Mouse (Mus musculus) heart, adult 11 months (tissue): ENCODE measurements around the gene Zfyve26.

ENCODE experiments used
- DNase-seq: peaks from one replicate; pipeline ENCODE4 v3.0.0; 2022

Gene Zfyve26

DNA sequence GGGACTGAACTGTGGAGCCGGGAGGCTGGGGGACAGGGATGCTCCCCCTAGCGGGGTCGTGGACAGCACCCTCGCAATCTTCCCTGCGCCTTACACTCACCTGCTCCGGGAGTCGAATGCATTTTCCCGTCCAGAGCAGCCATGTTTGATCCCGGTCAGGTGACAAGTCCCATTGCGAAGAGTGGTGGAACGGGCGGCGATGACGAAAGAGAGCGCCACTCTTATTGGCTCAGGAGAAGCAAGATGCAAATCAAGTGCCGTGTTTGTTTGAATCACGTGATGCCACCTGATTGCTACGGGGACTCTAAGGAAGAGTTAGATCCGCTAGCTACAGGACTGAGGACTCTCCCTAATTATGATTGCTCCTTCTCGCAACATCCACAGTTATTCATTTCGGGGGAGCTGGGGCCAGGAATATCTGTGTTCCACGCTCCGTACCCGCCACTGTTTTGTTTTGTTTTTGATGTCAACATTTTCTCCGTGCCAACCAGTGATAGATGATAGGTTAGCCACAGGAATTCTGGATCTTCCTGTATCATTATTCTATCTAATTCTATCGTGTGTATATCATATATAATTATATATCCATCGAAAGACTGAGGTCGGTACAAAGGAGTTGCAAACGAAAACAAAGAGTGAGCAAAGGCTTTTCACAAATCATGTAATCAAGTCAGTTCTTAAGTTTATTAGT lies at the start of gene Zfyve26:
Gene Zfyve26 (minus strand): TSS at position 179 of the 691 bp plus-strand sequence.
- peak; percentile 100 for DNase-seq

DNA sequence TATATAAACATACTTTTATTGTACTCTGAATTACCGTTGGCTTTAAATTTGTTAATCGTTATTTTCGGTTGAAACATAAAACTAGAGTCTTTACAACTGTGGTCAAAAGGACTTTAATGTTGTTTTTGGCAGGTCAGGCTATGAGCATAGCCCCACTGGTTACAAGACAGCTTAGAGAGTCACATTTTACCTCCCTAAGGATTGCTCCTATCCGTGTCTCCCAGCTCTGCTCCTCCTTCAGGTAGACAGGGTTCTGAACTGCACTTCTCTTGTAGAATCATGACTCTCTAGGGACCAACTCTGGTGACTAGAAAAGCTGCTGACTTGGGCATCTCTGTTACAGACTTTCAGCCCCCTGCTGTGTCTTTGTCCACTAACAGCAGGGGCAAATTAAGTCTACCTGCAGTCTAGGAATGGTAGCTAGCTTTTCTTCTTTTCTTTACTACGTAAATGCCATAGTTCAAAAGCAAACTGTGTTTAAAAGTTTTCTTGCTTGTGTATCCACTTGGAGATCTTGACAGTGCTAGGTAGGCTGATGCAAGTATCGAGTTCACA lies 45.3 kb upstream of the Zfyve26 start:
- DNase-seq = peak; percentile 74

DNA sequence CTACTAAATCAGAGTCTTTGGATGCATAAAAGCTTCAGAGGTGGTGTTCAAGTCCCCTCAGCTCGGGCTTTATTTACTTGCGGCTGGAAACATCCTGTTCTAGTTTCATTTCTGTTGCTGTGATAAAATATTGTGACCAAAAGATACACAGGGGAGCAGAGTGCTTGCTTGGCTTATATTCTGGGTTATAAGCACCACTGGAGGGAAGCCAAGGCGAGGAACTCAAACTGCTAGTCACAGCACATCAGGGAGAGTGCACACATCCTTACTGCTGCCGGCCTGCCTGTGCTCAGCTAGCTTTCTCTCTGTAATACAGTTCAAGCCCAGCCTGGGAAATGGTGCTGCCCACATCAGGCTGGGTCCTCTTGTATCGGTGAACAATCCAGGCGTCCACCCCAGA lies 44.4 kb upstream of the Zfyve26 start:
- peak; percentile 92 for DNase-seq

DNA sequence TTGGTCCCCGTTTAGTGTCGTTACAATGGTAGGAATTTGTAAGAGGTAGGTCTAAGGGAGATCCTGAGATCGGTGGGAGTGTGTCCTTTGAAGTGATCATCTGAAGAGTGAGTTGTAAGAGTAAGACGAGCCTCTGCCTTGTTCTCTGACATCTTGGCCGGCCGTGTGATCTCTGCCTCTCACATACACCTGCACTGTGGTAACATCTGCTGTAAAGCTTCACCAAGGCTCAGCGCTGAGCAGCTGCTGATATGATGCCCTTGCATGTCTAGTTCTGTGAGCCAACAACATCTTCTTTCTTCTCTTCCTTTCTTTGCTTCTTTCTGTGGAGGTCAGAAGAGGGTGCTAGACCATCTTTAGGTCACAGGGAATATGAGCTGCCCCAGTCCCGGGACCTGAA lies 42.7 kb upstream of the Zfyve26 start:
- peak; percentile 10 for DNase-seq

DNA sequence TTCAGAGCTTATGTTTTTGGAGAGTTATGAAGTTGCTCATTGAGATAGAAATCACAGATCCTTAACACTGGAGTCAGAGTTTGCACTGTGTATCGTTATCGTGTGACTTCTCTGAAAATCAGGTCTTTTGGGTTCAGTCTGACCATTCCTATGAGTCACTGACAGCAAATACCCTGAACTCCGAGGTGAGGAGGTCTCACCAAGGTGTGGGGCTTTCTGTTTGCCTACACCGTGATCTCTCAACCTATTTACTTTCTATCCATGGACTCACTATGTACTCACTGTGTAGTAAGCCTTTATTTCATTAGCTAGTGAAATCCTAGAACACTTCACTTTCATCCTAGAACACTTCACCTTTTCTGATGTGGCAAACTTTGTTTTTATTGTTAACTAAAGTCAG lies 35.6 kb upstream of the Zfyve26 start:
- DNase-seq = peak; percentile 41

DNA sequence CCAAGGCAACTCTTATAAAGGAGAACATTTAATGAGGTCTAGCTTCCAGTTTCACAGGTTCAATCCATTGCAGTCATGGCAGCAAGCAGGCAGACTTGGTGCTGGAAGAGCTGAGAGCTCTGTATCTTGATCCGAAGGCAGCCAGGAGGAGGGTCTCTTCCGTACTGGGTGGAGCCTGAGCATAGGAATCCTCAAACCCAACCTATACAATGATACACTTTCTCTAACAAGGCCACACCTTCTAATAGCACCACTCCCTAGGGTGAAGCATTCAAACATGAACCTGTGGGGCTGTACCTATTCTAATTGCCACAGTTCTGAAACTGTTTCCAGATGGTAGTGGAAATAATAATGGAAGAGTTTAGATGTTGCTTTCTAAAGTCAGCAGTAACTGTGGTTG lies 34.5 kb upstream of the Zfyve26 start:
- DNase-seq = peak; percentile 5

DNA sequence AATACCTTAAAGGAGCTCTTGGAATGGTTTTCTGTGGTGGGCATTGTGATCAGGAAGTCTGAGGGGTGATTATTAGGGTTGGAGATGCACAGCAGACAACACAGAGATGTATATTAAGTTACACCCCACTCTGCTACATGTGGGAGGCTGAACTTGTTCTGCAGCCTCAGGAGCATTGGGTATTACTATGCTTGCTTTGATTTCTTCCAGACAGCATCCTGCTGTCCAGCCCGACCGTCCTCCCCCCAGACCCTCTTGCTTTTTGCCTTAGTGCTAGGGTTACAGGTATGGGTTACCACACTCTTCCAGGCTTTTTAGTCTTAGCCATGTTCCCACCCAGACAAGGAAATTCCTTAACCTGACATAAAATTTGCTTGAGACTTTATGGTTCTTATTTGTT lies 31.8 kb upstream of the Zfyve26 start:
- DNase-seq = no peak

DNA sequence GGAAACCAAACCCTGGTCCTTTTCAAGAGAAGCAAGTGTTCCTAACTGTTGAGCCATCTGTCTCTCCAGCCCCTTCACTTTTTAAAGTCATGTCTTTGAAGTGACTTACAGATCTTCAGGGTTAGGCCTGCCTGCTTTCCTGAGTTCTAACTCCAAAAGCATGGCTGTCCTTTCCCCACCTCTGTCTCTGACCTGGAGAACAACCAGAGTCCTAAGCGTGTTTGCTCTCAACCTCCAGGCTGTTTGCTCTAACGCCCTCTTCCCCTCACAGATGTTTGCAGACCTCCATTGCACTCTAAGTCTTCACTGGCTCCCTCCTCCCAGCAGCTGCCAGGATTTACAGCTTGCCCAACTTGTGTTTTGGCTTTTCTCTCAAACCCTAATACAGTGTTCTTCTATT lies 30.6 kb upstream of the Zfyve26 start:
- peak; percentile 40 for DNase-seq

DNA sequence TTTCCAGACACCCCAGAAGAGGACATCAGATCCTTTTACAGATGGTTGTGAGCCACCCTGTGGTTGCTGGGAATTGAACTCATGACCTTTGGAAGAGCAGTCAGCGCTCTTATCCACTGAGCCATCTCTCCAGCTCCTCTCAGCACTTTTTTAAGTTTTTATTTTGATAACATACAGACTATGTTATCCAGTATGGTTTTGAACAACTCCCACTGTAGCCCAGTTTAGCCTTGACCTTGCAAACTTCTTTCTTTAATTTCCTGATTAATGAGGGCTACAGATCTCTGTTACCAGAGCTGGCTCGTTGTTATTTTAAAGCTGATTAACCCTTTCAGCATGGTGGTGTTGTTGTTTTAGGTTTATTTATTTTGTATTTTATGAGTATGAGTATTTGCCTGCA lies 30.1 kb upstream of the Zfyve26 start:
- peak; percentile 9 for DNase-seq

DNA sequence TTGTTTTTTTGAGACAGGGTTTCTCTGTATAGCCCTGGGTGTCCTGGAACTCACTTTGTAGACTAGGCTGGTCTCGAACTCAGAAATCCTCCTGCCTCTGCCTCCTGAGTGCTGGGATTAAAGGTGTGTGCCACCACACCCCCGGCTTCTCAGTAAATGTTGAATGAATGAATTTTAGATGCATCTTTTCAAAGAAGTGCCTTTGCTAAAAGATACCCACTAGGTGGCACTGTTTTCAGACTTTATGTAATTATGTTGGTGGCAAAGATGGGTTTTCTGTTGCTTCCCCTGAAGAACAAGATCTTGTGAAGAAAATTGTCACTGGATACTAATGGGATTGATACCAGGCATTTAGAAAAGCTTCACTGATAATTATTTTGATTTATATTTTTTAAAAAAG lies 26.4 kb upstream of the Zfyve26 start:
- peak; percentile 61 for DNase-seq

DNA sequence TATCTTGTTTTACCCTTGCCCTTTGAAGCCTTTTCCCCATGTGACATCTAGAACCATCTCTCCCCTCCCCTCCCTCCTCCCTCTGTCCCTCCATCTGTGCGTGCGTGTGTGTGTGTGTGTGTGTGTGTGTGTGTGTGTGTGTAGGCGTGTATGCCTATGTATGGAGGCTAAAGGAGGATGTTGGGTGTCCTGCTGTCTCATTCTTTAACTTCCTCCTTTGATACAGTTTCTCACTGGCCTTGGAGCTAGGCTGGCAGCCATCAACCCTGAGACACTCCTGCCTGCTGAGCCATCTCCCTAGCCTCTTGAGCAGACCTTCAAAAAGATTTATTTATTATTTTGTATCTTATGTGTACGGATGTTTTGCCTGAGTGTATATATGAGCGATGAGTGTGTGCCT lies 24.8 kb upstream of the Zfyve26 start:
- peak; percentile 90 for DNase-seq

DNA sequence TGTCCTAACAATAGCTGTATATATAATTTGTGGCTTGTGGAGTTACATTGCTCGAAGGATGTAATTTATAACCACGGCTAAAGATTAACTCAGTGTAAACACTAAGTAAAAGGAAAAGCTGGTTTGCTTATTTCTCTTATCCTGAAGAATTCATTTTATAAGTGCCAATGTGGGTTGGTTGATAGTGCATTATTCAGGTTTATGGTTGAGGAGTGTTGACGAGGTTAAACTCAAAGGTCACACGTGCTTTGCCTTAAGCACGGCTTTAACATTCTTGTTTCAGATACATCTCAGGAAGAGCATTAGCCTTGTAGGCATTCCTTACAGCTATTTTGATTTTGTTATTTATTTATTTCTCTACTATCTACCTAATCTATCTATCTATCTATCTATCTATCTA lies 21.2 kb upstream of the Zfyve26 start:
- no peak for DNase-seq

DNA sequence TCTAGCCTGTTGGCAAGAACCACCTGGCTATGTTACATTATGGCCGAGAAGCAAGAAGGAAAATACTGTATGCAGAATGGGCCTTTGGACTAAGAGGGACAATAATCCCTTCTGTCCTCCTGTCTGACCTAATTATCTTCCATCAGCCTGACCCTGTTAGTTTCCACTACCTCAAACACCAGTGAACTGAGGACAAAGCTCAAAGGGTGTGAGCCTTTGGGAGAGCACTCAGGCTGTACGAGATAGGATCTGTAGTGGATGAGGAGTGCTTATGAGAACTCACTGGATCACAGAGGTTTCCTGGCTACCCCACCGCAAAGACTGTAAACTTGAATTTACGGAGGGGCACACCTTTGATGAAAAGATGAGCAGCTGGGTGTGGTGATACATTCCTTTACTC lies 17.6 kb upstream of the Zfyve26 start:
- DNase-seq = peak; percentile 67

DNA sequence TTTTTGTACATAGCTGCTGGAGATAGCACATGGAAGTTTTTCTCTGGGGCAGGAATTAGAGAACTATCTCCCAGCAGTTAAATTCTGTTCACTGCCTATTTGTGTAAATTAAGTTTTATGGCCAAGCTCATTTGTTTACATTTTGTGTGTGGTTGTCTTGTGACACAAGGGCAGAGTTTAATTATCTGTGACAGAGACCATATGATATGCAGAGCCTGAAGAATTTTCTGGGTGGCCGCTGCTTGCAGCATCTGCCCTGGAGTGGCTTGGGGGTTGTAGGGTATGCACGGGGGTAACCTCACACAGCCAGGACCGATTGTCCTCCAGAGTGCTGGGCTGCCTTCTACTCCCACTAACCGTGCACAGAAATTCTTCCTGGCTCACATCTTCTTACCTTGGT lies 9.9 kb upstream of the Zfyve26 start:
- no peak for DNase-seq

DNA sequence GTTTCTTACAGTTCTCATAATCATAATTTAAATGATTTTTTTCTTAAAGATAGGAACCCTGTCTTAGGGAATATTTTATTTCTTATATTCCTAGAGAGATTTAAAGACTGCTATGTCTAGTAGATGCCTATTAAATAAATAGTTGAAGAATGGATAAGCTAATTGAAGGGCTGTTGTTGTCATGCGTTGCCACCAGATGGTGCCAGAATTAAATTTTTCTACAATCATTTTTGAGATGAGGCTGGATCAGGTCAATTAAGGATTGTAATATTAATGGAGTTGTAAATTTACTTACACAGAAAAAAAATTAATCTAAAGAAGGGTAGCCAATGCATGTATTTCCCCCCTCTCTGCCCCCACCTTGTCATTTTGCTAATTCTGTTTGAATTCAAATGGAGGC lies 9.0 kb upstream of the Zfyve26 start:
- DNase-seq = no peak

DNA sequence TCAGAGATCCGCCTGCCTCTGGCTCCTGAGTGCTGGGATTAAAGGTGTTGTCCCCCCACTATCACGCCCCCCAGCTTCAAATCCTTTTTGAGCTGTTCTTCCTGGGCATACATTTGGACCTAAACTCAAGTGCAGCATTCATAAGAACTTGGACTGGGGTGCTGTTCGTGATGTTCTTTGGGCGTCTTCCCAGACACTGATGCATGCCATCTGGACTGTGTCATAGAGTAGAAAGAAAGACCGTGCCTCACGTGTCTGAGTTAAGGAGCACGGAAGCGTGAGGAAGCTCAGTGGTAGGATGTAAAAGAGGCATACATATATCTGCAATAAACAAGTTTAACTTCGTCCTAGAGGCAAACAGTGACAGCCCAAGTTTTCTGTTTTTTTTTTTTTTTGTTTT lies 5.7 kb upstream of the Zfyve26 start:
- DNase-seq = peak; percentile 95

DNA sequence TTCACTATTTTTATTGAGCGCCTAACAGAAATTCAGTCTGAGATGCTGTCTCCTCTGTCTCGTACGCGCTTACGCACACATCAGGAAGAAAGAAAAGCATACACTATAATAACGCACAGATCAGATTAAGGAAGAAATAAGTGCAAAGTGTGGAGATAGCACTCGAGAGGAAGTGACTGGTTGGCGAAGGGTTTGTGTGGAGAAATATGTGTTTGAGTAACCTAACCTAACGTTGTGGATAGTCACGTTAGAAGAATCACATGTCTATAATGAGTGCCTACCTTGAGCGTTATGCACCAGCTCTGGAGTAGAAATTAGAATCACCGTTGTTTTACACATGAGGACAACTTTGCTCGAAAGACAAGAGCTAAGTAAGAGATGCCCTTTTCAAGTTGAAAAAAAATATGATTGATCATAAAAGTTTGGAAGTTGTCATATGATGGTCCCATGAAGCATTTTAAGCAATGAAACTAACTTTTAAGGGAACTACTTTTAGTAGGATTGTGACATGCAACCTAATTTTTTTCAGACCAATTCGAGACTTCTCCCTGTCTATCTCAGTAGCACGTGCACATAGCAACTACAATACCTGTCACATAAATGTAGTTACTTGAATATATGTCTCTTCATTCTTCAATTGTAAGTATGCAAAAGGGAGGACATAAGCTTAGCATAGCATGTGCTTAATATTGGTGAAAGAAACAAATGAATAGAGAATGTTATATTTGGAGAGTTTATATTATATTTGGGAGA lies 2.0 kb upstream of the Zfyve26 start:
- no peak for DNase-seq

DNA sequence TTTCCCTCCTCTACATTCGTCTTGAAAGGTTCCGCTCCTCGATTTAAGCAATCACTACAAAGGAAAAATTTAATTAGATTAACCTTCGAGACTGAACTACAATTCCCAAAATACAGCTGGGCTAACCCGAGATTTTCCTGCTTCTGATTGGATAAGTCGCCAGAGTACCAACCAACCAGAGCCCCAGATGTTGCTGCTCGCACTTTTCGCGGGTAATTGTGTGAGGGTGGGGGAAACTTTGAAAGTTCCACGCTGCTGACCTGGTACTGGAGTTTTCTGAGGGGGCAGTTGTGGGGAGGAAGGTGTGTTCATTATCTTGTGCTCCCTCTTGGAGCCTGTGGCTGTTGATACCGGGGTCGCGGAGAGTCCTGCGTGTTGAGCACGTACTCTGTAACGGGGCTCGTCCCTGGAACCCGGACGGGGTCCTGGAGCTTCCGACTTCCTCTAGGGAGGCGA lies 1.0 kb upstream of the Zfyve26 start, which contains the start of gene Rad51b:
Gene Rad51b (plus strand): TSS at position 162 of the 456 bp plus-strand sequence.
- peak; percentile 99 for DNase-seq

DNA sequence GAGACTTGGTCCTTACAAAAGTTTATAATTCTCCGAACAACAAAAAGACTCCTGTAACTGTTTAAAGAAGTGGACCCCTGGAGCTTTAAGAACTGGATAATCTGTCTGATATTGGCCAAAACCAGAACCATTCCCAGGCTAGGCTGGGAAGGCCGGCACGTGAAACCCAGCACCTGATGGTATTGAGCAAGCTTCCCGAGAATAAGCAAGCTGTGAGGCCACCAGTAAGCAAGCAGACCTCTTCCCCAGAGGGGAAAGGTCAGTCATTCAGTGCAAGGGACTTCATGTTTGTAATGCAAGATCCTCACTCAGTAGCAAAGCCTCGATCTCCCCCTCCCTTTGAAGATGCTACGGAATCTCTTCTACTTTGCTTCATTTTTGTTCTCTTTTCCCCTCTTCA lies 3.2 kb downstream of the Zfyve26 start:
- DNase-seq = no peak

DNA sequence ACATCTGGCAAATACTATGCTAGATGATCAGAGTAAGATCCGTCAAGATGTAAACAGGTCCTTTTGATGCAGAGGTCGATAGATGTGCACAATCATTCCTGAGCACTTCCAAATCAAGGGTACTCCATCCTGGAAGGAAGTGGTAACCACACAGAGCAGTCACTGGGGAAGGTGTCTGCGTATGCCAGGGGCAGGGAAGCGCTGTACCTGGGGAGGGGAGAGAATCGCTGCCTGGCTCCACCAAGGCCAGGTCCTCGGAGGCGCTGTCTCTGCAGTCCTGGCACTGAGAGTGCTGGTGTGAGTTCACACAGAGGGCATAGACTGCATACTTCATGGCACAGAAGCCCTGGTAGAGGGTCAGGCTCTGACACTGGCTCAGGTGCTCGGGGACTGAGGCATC lies 13.5 kb downstream of the Zfyve26 start:
- peak; percentile 73 for DNase-seq

DNA sequence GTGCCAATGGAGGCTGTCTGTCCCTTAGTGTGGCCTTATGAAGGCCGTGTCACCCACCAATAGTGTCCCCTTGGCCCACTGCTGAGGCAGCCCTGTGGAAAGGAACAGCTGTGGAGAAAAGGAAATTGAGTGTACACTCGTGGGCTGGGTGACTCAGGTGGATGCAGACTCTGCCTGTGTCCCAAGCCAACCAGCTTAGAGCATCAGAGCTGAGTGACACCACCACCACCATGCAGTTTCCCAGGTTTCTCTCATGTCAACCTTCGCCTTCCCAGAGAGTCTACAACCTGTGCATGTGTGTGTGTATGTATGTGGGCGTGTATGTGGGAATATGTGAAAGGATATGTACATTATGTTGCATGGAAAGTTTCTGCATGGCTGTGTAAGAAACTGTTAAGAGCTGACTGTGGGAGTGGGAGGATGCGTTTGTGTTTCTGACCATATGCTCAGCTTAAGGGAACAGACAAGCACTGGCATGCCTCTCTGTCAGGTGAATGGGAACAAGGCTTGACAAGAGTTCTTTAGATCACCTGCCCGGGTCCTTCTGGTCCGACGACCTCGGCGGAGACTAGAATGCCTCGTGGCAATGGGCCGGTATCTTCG lies 16.5 kb downstream of the Zfyve26 start:
- peak; percentile 59 for DNase-seq

DNA sequence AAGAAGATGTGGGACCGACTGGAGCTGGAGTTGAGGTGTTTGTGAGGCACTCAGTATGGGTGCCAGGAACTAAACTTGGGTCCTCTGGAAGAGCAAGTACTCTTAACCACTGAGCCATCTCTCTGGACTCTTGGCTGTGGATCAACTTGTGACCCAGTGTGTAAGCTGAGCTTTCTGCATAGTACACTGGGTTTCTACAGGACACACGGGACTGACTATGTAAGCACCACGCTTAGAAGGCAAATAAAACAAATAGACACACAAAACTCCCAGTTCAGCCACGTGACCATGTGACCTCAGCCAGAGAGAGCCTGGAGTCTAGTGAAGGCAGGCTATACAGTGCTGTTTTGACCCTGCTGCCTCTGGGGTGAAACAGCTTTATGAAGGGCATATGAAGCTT lies 23.5 kb downstream of the Zfyve26 start:
- peak; percentile 70 for DNase-seq

DNA sequence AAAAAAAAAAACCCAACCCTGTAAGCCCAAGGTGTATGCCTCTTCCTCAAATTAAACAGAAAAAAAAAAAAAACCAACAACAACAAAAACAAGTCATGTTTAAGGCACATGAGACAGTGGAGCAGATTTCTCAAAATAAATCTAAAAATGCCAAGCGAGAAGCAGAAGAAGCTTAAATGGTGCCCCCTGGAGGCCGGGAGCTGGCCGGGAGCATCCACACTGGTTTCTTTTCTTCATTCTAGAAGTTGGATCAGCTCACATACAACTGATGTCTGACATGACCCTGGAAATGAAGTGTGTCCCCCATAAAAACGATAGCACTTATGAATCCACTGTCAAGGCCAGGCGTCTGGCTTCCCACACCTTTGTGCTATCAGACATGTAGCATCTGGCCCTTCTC lies 35.1 kb downstream of the Zfyve26 start:
- DNase-seq = no peak

DNA sequence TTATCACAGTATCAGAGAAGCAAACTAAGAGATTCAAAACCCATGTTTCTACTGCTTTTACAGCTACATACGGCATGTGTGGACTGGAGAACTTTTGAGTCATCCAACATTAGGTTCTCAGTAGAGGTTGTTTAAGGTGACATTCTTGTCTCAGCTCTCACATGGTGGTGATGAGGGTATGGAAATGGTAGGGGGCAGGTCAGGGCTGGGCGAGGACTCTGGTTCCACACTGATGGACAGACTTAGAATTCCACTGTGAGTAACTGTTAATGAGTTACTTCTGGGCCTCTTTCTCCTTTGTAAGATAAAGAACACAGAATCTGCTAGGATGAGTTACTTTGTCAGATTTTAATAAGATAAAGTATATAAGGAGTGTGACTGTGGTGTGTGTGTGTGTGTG lies 36.0 kb downstream of the Zfyve26 start:
- DNase-seq = no peak
